Mouse (Mus musculus) kidney, postnatal 25 days (tissue): ENCODE measurements around the gene Bag6.

ENCODE experiments used
- DNase-seq, 2 experiments: peaks; one replicate each; pipeline ENCODE4 v3.0.0; 2021; ENCODE audit warnings: mixed read lengths in 2 of 2

Gene Bag6

DNA sequence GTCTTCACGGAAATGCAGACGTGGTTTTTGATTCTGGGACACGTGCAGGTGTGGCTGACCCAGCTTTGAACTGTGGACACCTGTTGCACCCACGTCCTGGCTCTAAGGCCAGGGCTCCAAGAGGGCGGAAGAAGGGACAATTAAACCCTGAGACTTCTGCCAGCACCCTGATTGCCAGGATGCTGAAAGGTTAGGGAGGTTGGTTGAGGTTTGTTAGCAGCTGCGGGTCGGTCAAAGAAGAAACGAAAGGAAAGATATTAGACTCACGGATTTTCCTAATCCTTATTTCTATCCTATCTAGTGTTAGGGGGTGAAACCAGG, 61.3 kb downstream of the Bag6 start:
- DNase-seq, result no peak
